Mouse (Mus musculus) brain, adult 2 months (tissue): Measurements from ENCODE around the gene Htra2.

Experiments used
- DNase-seq: peaks from one replicate; pipeline ENCODE4 v3.0.0; 2011; ENCODE audit warnings: low read depth, low spot score

Gene Htra2

DNA sequence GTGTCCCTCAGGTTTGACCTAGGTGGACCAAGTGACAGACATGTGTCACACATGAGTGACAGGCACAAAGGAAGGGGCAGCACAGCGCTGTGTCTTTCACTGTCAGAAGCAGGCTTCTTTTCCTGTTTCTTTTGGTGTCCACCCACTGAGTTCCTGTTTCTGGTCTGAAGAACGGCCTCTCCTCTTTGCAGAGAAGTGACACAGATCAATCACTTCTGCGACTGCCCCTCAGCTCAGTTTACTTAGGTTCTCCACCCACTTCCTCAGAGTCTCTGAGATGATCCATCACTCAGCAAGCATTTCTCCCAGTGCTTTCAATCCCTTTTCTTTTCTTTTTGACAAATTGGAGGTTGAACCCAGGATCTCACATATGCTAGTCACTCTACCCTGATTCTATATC, 46.4 kb downstream of the Htra2 start:
- no peak for DNase-seq

DNA sequence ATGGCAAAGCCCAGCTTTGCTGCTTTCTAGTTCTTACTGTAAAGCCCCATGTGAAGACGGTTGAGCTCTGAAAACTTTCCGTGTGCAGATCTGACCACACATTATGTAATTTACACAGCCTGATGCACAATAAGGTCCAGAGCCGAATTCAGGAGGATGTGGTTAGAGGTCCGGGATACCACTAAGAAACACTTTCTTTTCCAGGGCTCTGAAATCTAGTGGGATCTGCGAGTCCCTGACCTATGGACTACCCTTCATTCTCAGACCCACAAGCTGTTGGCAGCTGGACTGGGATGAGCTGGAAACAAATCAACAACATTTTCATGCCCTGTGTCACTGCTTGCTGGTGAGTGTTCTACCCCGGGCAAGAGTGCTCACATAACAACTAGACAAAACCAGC, 49.0 kb downstream of the Htra2 start:
- DNase-seq, result no peak

DNA sequence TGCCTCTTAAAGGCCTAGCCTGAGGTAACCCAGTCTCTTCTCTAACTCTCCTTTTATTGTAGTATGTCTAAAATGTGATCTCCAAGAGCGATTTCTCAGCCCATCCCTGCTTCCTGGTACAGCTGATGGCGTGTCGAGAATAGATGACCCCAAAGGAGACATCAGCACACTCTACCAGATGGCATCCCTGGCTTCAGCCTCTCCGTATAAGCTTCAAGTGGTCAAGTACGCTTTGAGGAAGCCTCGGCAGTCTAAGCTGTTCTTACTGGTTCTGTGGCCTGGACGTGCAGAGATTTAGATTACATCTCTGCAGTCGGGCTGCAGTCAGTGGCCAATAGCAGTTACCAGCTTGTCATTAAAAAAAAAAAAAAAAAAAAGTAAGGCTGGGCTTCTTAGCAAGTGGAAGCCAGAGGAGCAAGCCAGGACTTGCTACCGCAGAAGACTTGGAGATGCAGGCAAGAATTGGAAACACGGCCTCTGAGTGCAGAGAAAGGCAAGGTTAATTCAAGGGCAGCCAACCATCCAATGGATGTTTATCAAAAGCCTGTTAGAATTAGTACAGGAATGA, 49.5 kb downstream of the Htra2 start:
- DNase-seq, result no peak

DNA sequence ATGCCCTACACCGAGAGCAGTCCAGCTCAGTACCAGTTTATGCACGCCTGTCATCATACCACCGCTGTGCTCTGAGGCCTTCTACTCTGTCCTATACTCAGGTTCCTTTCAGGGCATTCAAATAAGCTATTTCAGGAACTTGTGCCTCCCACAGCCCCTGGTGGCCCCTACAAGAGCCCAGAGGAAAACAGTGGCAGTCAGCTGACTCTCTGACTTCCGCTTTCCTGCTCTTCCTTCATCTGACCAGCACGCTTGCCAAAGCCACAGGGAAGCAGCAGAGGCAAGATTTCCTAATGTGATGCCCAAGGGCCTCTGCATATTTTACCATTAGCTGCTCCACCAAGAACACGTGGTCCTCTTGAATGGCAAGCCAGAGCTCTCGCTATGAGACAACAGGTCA, 50.2 kb downstream of the Htra2 start:
- DNase-seq, result peak; percentile 50

DNA sequence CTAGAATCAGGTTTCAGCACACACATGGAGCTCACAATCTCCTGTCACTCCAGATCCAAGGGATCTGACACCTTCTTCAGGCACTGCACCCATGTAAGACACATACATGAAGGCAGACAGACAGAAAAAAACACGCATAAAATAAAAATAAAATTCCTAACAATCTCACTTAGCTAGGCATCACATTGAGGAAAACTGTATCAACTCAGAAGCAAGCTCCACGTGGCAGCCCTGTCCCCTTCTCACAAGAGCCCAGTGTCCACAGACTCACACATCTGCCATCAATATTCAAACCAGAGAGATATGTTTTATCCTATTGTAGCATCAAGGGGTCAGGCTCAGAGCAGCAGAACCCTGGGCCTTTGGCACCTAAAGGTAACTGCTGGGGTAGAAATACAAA, 50.8 kb downstream of the Htra2 start:
- no peak for DNase-seq

DNA sequence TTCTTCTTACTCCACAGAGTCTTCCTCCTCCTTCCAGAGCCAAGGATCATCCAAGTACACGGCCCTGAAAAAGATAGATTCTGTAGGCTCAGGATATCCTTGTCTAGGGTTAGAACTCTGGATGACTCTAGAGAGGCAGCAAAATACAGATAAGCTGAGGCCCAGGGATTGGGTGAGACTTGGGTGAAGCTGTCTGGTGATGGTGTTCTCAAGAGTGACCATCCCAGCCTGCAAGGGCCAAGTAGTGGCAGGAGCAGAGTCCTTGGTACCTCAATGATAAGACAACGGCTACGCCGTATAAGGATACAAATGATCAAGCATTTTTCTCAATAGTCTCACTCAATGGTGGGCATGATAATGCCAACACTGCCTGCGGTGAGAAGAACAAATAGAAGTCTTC, 51.2 kb downstream of the Htra2 start:
- no peak for DNase-seq

DNA sequence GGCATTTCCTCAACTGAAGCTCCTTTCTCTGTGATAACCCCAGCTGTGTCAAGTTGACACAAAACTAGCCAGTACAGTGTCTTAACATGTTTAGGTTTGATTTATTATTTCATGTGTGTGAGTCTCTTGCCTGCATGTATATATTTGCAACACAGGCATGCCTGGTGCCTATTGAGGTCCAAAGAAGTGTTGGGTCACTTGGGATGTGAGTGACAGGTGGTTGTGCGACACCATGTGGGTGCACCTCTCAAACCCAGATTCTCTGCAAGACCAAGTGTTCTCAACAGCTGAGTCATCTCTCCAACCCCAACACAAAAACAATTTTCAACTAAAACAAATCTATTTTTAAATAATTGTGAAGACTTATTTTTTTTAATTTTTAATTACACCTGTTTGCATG, 52.0 kb downstream of the Htra2 start:
- DNase-seq, result no peak
